Mouse (Mus musculus): ENCODE measurements at regions not wholly inside any gene's neighbourhood (a gene's known extent, or its start where the extent isn't known, plus 50 kb on each side); places are given as distances from the start of the nearest gene placed in this dataset.

DNA sequence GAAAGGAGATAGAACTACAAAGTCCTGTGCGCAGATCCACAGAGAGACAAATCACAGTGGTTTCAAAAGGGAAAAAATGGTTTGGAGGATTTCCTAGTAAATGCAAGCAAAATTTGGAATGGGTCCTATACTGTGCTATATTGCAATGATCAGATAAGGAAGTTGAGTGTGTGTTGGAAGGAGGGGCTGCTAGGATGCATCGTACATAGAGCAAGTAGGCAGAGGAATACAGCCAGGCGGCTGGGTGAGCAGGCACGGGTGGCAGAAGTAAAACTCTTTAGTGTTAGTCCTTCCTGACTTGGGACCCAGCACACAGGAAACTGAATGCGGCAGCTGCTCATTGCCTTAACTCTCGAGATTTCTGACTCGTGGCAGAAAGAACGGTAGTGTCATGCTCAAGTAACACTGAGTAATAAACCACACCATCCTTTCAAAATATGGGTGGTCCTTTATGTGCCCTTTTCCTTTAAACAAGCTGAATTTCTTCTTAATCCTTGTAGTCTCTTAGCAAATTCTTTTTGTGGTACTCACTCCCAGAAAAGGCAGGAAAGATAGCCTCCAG is 87.0 kb upstream of the Itprid2 start:
- DNase-seq (ENCODE audit: low spot score) = no peak

DNA sequence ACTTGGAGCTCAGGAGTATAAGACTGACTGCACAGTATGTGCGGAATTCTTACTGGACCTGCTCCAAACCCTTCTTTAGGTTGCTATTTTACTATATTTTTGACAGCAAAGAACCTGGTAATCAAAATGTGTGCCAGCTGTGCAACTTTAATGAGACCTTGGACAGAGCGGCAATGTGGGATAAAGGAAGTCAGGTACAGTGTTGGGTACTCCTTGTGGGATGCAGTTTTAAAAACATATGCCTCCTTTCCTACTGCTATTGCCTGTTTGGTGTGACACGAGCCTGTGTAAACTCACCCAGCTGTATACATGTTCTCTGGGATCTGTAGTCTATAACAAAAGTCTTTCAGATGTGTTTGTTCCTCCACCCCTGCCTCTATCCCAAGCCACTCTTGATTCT is 85.4 kb upstream of the Itprid2 start:
- DNase-seq (ENCODE audit: low spot score) = no peak

- DNase-seq (ENCODE audit: low spot score) = no peak
These were observed 84.7 kb upstream of the Itprid2 start for GRCm38 (mm10) chr2:79550432-79550831.

- DNase-seq (ENCODE audit: low spot score) = no peak
These were observed 82.7 kb upstream of the Itprid2 start for GRCm38 (mm10) chr2:79552481-79552880.

DNA sequence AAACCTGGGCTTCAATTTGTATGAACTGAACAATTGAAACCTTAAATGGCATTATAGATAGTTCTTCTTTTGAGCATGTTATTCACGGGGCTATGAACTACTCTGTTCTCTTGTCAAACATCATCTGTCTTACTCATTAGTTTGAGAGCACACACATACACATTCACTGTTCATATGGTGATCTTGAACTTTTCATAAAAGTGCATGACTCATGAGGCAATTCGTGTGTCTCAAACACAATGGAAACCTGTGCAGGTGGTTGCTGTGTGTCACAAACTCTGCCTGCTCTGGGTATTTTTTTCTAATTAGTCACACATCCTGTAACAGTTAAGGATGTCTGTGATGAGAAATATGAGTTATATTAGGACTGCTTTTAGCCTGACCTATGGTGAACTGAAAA is 79.8 kb upstream of the Itprid2 start:
- no peak for DNase-seq (ENCODE audit: low spot score)

DNA sequence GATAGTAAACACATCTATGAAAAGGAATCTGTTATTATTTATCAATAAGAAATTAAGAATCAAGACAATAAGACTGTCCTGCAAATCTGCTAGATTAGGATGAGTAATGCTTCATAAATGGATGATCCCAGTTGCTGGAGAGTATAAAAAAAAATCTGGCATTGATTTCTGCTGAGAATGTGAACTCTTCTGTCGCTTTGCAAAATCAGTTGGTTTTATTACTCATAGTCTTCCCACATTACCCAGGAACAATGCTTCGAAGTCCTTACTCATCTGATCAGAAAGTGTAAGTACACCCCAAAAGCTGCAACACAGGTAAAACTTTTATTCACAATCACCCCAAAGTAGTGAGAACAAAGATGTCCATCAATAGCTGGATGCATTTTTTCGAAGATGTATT is 77.8 kb upstream of the Itprid2 start:
- no peak for DNase-seq (ENCODE audit: low spot score)

- DNase-seq (ENCODE audit: low spot score) = peak; percentile 35
These were observed 68.7 kb upstream of the Itprid2 start for GRCm38 (mm10) chr2:79566280-79566933.

- no peak for DNase-seq (ENCODE audit: low spot score)
These were observed 67.7 kb upstream of the Itprid2 start for GRCm38 (mm10) chr2:79567413-79567934.

DNA sequence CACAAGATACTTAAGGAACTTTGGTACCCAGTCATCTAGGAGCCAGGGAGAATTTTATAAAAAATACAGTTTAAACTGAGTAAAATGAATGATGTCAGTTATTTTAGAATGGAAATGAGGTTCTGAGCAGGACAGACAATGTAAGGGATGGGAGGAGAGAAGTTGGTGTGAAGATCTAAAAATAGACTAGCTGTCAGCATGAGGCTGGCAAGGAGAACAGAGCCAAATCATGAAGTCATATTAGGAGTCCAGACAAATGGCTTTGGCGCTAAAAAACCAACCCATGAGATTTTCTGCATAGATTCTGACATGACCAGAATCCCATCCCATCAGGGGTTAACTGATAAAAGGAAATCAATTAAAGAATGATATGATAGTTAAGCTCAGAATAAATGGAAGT is 65.5 kb upstream of the Itprid2 start:
- DNase-seq (ENCODE audit: low spot score) = no peak

GRCm38 (mm10) chr2:79571910-79572309 is 63.2 kb upstream of the Itprid2 start:
- no peak for DNase-seq (ENCODE audit: low spot score)

GRCm38 (mm10) chr2:79575074-79575473 is 60.1 kb upstream of the Itprid2 start:
- no peak for DNase-seq (ENCODE audit: low spot score)

DNA sequence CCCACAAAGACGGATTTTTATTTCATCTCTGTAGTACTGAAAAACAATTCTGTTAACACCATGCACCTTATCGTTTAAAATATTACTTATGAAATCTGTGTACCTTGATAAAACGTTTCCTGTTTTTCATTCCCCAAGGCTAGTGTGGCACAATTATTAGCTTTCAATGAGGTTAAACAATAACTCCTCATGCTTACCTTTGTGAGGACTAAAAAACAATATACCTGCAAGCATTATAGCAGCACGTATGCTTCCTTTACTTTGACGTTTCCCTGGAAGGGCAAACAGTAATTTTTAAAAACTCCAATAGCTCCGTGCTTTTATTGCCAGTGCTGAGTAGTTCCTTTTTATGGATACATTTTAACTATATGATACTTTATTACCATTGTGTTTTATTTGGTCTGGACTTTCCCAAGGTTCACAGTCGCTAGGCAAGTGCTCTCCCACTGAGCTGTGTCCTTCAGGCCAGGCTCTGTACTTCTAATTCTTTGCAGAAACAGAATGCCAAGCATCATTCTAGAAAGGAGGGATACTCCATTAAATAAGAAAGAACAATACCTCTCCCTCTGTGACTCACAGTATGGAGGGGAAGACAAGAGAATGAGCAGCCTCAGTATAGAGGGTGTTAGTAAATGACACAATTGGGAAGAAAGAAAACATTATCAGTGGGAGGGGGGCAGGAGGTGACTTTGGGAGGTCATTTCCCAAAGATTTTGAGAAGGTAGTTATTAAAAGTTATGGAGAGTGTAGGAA is 50.0 kb upstream of the Itprid2 start:
- DNase-seq (ENCODE audit: low spot score) = no peak

Measured in embryo, embryonic 10.5 days (tissue).